Mouse (Mus musculus) leukemia stem cell, adult 10-12 weeks (primary cell): Measurements from ENCODE around the gene Esrrb. TPM values are rescaled to one million over a fixed set of nuclear protein-coding genes. Genes with fewer than 3 reads are reported as not detected.

Experiments
- polyA plus RNA-seq: library from polyadenylated mRNA; stranded (reverse); fragments of >175 nt; gene quantifications from 2 replicates; pipeline ENCODE4 v1.2.3, GENCODE M21; 2012; ENCODE audit warnings: low replicate concordance

Gene Esrrb
- polyA plus RNA-seq, result 0.06 TPM in 1 of 2 replicates, not detected in the other

GRCm38 (mm10) chr12:86360696-86361631 is at the start of gene Esrrb:
TSS of gene Esrrb (plus strand) at chr12:86361117.

Other genes starting within 250 kb of the Esrrb start
- 4.8 and 7.0 TPM in 2 replicates for gene Gpatch2l, start 119.3 kb upstream of the Esrrb start, polyA plus RNA-seq